Mouse (Mus musculus): ENCODE measurements around the gene Bud23. TPM values are rescaled to one million over a fixed set of nuclear protein-coding genes. Genes with fewer than 3 reads are reported as not detected.

Gene Bud23
- total and polyA plus RNA-seq, 3 experiments, result 101 to 222 TPM; not detected in 1

- H3K79me2 ChIP-seq (ENCODE audit: control insufficient read depth, insufficient read depth, low read length, poor library complexity), result peaks cover 5% of the 10 kb centered on the region; the same call in 1 of the 2 replicates
- peak; percentile 84 for DNase-seq (ENCODE audit: low read depth, low spot score)
- H3K9me3 ChIP-seq (replicated peaks; ENCODE audit: insufficient read depth, low read length), result no peaks in the 10 kb centered on the region
- H3K9ac ChIP-seq (ENCODE audit: control insufficient read depth, low read depth, low read length, poor library complexity, severe bottlenecking), result no peak overlapping the region
- H3K4me1 ChIP-seq (ENCODE audit: control insufficient read depth in 1 of 2, insufficient read depth in 2 of 2, low read length in 2 of 2), result peaks cover 2 to 13% of the 10 kb centered on the region in 2 experiments; a peak in 3 of 4 replicates
- H3K27ac ChIP-seq (ENCODE audit: control insufficient read depth, low read depth, low read length), result peak overlapping the region; percentile 13; the same call in 1 of the 2 replicates
- no peaks in the 10 kb centered on the region for H3K27me3 ChIP-seq (ENCODE audit: control insufficient read depth in 1 of 2, insufficient read depth in 2 of 2, low read length in 2 of 2)
- H3K4me3 ChIP-seq (ENCODE audit: control insufficient read depth in 1 of 2, insufficient read depth in 1 of 2, low read depth in 2 of 2, low read length in 2 of 2), result no peak overlapping the region
- no peak for TF ChIP-seq POLR2AphosphoS2 (IDR thresholded peaks at IDR 0.05; ENCODE audit: low read length)
- peak; percentile 22 for TF ChIP-seq RAD21 (IDR thresholded peaks at IDR 0.05; ENCODE audit: low read depth, low read length)
- TF ChIP-seq SMC3 (IDR thresholded peaks at IDR 0.05; ENCODE audit: low read depth, low read length), result peak; percentile 33
- TF ChIP-seq SIN3A (IDR thresholded peaks at IDR 0.05; ENCODE audit: low read length), result peak; percentile 45; the same call in 1 of the 2 replicates
- 0 out of 2 replicates have a peak, but pooled peaks have one; percentile 32 for TF ChIP-seq MAZ (IDR thresholded peaks at IDR 0.05; ENCODE audit: low read depth, low read length)
- peak; percentile 66 to 93 (median 78) for TF ChIP-seq CTCF (IDR thresholded peaks at IDR 0.05 in 2 of 3, conservative IDR thresholded peaks at IDR 0.05 in 1 of 3; ENCODE audit: control insufficient read depth in 1 of 3, insufficient read depth in 1 of 3, low read depth in 2 of 3, low read length in 3 of 3, poor library complexity in 1 of 3, severe bottlenecking in 1 of 3)
- peaks cover 0 to 3% of the 10 kb centered on the region in 2 experiments; a peak in 2 of 4 replicates for H3K36me3 ChIP-seq (ENCODE audit: control insufficient read depth in 1 of 2, insufficient read depth in 2 of 2, low read length in 2 of 2)
Observed at GRCm38 (mm10) chr5:135012671-135013441, 51.9 kb downstream of the Bud23 start.

GRCm38 (mm10) chr5:135011809-135012613, 52.7 kb downstream of the Bud23 start:
- H3K9ac ChIP-seq (ENCODE audit: control insufficient read depth, low read depth, low read length, poor library complexity, severe bottlenecking), result no peak overlapping the region

More at GRCm38 (mm10) chr5:135011809-135012613, 52.7 kb downstream of the Bud23 start:
- Histone ChIP-seq H3K4me3 (ENCODE audit: control insufficient read depth in 1 of 2, insufficient read depth in 1 of 2, low read depth in 2 of 2, low read length in 2 of 2) (no peak overlapping the region), H3K27me3 (ENCODE audit: control insufficient read depth in 1 of 2, insufficient read depth in 2 of 2, low read length in 2 of 2) (no peaks in the 10 kb centered on the region), H3K4me1 (ENCODE audit: control insufficient read depth in 1 of 2, insufficient read depth in 2 of 2, low read length in 2 of 2) (peaks cover 2 to 14% of the 10 kb centered on the region in 2 experiments; a peak in 3 of 4 replicates), H3K36me3 (ENCODE audit: control insufficient read depth in 1 of 2, insufficient read depth in 2 of 2, low read length in 2 of 2) (peaks cover 0 to 3% of the 10 kb centered on the region in 2 experiments; a peak in 2 of 4 replicates), H3K9me3 (replicated peaks; ENCODE audit: insufficient read depth, low read length) (no peaks in the 10 kb centered on the region), H3K27ac (ENCODE audit: control insufficient read depth, low read depth, low read length) (no peak overlapping the region), H3K79me2 (ENCODE audit: control insufficient read depth, insufficient read depth, low read length, poor library complexity) (peaks cover 5% of the 10 kb centered on the region; the same call in 1 of the 2 replicates)
- DNase-seq (ENCODE audit: low read depth, low spot score), result no peak
- TF ChIP-seq POLR2AphosphoS5 (IDR thresholded peaks at IDR 0.05; ENCODE audit: borderline replicate concordance, low read depth, low read length), result no peak
- TF ChIP-seq MAZ (IDR thresholded peaks at IDR 0.05; ENCODE audit: low read depth, low read length), result no peak
- TF ChIP-seq ZNF384 (IDR thresholded peaks at IDR 0.05; ENCODE audit: low read depth, low read length), result no peak
- no peak for TF ChIP-seq ZMIZ1 (IDR thresholded peaks at IDR 0.05; ENCODE audit: low read depth, low read length)
- TF ChIP-seq CHD1 (IDR thresholded peaks at IDR 0.05; ENCODE audit: low read depth, low read length), result no peak
- TF ChIP-seq USF1 (IDR thresholded peaks at IDR 0.05; ENCODE audit: low read depth, low read length), result no peak
